Mouse (Mus musculus) natural killer cell, adult 2 months (primary cell): ENCODE measurements around the gene Adam15.

Experiments used
- DNase-seq, 2 experiments: peaks; one replicate each; pipeline ENCODE4 v3.0.0; 2022; ENCODE audit warnings: low spot score in 2 of 2

Gene Adam15

DNA sequence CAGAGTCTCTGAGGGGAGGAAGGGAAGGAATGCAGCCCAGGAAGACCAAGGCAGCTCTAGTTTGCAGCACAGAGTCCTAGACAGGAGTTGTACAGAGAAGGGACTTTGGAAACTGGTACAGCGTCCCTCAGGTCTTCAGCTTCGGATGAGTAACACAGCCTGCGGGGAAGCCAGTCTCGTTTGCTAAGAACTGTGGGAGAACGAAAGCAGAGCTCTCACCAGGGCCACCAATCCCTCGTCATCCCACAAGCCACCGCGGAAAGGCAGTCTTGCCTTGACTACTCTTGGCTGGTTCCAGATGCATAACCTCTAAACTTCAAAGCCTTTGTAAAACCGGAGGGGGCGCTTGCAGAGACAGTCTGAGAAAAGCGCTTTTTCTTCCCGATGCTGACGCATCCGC lies 50.3 kb downstream of the Adam15 start:
- peak in 1 of 2 experiments; percentile 29 for DNase-seq

DNA sequence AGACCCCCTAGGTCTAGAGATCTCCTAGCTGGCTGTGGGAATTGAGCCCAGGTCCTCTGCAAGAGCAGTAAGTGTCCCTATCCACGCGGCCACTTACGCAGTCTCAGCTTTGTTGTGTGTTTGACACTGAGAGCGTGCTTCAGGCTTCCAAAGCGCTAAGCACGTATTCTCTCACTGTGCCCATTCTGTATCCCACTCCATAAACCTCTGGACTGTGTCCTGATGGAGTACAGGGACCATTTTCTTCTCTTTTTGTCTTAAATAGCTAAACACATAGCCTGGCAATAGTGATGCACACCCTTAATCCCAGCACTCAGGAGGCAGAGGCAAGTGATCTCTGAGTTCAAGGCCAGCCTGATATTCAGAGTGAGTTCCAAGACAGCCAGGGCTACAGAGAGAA lies 50.9 kb downstream of the Adam15 start:
- DNase-seq = no peak

DNA sequence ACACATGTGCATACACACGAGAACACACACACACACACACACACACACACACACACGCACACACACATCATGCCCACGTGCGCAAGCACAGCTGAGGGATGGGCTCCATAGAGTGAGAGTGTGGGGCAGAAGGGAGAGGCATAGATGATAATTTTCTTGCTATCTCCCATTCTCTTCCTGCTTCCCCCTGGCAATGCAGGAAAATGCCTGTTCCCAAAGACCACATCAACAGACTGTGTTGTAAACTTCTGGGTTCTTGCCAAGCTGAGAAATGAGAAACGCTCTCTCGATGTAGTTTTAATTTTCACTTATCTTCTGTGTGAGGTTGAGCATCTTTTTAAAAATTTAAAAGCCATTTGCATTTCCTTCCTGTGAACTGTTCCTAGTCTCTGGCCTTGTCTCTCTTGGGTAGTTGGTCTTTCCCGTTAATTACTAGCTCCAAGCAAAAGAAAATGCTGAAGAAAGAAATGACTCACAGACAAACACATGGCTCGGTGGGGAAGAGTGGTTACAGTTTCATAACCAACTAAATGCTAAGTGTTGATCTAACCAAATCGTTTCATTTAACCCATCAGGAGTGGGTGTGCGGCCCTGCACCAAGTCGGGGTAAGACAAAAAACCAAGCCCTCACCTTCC lies 52.9 kb downstream of the Adam15 start:
- no peak for DNase-seq

DNA sequence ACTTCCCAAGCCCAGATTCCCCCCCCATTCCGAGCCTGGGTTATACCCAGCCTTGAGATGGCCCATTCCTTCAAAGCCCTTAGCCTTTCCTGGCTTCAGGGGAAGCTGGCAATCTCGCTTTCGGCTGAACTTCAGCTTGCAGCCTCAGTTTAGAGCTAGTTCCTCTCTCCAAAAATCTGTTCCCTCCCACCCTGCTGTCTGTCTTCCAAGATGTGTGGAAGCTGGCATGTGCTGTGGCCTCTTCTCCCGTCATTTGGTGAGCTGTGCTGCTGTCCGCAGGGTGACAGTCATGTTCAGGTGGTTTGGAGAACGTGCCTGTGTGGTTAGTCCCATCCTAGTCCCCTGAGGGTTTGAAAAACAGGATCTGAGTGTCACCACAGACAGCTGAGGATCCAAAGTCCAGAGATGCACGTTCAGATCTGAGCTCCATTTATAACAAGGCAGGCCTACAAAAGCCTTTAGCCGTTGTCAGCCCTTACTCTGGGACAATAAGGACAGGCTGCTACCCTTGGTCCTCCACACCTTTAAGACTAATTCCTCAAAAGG lies 54.0 kb downstream of the Adam15 start:
- DNase-seq = no peak

DNA sequence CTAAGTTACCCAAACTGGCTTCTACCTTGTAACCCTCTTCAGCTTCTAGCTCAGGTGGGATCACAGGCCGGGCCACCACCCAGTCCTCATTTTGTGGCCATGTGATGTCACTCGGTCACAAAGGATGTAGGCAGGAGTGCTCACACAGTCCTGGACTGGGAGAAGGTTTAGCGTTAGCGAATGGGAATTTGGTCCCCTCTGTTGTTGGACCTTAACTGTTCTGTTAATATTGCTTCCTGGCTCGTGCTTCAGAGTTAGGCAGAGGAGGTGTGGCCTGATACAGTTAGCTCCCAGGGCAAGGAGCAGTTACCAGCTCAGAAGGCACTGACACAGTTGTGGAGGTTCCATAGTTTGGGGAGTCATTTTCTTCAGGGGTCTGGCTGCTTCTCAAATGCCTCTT lies 55.6 kb downstream of the Adam15 start:
- DNase-seq = no peak

DNA sequence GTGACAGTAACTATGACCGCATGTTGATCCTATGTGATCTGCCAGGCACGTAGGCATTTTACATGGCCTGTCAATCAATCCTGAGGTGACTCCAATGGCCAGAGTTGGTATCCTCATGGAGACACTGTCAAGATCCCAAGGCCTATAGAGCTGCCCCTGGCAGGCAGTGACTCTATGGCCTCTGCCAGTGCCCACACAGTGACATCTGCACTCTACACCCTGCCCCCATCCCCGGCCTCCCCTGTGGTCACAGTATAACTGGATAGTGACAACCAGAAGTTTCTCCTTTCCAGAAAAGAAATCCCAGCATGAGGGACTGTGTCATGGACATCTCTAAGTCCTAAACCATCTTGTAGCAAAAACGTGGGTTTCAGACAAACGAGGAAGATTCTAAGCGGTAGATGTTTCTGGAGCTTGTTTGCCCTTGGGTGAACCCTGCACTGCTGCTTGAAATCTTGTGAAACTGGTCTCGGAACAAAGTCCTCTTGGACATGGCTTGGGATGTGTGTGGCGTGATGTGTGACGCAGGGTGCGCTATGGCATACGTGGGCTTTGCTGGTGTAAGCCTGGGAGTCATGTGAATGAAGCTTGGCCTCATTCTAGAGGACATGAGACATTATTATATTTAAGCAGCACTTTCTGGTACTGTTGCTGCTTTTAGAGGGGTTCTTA lies 56.4 kb downstream of the Adam15 start:
- no peak for DNase-seq

DNA sequence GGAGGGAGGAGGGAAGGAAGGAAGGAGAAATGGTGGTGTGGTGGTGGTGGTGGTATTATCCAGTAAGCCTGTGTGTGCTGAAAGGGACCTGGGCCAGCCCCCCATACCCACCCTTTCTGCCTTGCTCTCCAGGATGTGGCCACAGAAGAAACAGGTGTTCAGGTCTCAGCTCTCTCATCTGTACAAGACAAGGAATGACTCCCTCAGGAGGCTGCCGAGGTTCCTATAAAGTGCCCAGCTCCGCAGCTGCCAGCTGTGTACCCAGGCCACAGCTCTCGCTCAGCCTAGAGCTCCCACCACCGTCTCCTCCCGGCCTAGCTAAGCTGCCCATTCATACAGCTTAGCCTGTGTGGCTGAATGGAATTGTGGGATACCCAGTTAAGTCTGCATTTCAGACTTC lies 57.5 kb downstream of the Adam15 start:
- DNase-seq = no peak

DNA sequence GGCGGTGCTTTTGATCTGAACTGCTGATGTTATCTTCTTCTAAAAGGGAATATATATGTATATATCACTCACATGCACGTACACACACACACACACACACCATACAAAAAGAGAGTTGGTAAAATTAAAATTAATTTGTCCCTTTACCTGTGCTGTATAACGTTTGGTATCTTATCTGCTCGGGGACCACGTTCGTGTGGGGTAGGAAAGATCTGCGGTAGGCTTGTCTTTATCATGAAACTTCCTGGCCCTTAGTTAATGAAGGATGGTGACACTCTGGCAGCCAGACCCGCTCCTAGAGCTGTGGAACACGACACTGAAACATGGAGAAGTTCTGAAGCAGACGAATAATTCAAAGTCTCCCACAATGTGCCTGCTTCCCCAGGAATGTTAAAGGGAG lies 57.9 kb downstream of the Adam15 start:
- no peak for DNase-seq
